Mouse (Mus musculus) gastrocnemius, postnatal 36 days (tissue): ENCODE measurements around the gene St5. TPM values are rescaled to one million over a fixed set of nuclear protein-coding genes. Genes with fewer than 3 reads are reported as not detected.

Experiments used
- DNase-seq, 2 experiments: peaks; one replicate each; pipeline ENCODE4 v3.0.0; 2022
- intact Hi-C: fragments of 180-260 bp; cut with DNase I; formaldehyde crosslinking; loops from one replicate; pipeline ENCODE4 v1.15.1; 2025
- total RNA-seq, 2 experiments: library from RNA; stranded (reverse); gene quantifications; 2 replicates each; pipeline ENCODE4 v1.2.3; 2021

Gene St5
- total RNA-seq, 2 experiments from 2014 or later, result 6.7 to 6.9 TPM

DNA sequence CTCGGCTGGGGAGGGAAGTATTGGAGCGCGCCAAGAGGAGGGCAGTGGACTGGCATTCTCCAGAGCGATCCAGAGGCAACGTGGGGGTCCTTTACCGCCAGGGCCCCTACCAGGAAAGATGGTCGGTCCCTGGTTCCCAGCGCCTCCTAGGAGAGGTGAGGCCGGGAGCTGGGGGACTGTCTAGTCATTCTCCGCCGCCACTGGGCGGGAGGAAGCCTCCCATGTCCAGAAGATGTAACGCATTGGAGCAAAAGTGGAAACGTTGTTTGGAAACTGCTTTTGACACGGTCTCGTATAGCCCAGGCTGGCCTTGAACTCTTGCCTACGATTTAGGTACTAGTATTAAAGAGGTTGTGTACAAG lies 592 bp upstream of the St5 start:
- intact Hi-C loops, result loop anchor here (5.0 kb wide), 1 partner anchor 187 kb away; the partner anchor contains the start of gene Rpl27a
- DNase-seq, result no peak

DNA sequence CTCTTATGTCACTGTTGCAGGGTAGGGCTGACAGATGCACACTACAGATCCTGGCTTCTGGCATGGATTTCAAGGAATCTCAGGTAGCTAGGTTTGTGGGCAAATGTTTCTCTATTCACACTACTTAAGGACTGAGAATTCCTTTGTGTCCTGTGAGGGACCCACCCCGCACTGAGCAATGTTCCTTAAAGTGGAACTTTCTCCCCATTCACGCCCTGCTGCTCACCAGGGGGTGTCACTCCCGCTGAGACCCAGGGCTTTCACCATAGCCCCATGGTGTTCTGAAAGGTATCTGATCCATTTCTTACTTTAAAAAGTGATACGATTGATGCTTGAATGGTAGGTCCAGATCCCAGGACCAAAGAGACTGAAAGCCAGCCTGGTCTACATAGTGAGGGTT lies 684 bp downstream of the St5 start:
- no peak for DNase-seq
- intact Hi-C loops, result loop anchor here (5.0 kb wide), 1 partner anchor 185 kb away; the partner anchor contains the start of gene Rpl27a

DNA sequence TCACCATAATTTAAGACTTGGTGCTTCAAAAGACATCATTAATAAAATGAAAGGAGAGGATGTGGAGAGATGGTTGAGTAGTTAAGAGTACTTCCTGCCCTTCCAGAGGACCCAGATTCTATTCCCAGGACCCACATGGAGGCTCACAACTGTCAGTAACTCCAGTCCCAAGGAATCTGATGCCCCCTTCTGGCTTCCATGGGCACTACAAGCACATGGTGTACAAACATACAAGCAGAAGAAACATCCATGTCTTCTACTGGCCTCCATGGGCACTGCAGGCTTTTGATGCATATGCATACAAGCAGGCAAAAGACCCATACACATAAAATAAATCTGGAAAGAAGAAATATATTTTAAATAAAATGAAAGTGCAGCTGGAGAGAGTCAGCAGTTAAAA lies 3.2 kb downstream of the St5 start:
- DNase-seq, result no peak
- intact Hi-C loops, result loop anchor here (5.0 kb wide), 1 partner anchor 183 kb away; the partner anchor contains the start of gene Rpl27a

DNA sequence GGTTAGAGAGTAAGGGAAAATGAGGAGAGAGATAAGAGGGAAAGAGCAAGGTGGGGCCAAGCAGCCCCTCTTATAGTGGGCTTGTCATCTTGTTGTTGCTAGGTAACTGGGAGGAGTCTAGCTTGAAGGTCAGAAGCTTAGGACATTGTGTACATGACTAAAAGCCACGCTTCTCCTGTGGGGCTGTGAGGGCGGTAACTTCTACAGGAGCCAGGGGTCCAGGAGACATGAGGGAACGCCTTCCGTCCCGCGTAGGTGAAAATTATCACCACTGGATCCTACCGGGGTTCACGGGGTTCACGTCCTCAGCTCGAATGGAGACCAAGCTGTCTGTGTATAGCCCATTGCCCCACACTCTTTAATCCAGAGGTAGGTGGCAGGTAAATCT lies 8.1 kb downstream of the St5 start:
- intact Hi-C loops, result no loop called here
- DNase-seq, result no peak

DNA sequence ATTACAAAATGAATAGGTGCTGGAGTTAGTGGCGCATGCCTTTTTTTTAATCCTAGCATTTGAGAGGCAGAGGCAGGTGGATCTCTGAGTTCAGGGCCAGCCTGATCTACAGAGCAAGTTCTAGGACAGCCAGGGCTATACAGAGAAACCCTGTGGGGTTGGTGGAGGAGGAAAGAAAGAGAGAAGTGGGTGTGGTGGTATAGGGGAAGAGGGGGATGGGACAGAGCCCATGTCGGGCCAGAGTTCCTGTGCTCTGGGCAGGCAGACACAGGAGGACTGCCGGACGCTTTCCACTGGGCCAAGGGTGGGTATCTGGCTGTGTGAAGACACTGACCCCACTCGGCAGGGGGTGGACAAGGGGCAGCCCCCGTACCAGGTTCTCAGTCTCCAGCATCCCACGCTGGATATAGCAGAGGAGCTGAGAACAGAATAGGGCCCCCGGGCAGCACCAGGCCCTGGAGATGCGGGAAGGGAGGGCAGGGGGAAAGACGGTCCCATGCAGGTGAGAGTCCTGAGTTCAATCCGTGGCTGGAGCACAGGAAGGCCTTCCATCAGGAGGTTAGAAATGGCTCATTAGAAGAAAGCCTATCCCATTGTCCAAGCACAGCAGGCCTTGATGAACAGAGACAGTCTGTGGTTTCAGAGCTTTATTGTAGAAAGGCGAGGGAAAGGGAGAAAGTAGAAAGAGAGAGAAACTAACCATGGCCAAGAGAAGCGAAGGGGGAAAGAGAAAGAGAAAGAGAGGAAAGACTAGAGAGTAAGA lies 8.6 kb downstream of the St5 start:
- intact Hi-C loops, result no loop called here

DNA sequence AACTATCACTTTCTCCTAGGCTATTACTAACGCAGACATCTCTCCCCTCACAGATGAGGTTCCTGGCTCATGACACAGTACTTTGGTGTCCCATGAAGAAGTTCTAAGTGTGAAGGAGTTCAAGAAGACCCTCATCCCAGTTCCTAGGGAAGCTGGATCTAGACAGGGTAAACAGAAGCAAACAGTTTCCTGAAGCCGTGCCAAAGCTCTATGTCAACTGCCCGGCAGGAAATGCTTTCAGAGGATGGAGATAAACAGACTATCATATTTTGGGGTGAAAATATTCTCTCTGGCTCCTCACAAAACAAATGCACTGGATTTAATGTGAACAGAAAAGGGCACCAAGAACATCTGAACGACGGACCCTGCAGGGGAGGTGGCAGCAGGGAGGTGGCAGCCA lies 12.4 kb downstream of the St5 start:
- DNase-seq, result no peak
- intact Hi-C loops, result no loop called here

More for the DNA sequence above, 8.6 kb downstream of the St5 start:
- DNase-seq, result no peak

DNA sequence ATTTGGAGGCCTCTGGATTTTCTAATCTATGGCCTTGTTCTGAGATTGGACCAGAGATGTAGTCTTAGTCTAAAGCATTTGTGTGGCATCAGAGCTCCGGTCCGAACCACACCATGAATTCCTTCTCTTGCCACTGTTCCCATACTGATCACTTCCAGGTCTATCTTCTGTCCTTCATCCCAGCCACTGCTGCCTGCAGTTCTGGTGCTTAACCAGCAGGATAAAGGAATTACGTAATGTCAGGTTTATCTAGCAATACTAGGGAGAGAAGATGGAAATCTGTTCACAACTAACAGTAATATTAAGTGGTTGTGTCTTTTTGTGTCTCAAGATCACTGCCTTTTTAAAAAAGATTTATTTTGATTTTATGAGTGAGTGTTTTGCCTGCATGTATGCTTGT lies 13.3 kb downstream of the St5 start:
- DNase-seq, result no peak

DNA sequence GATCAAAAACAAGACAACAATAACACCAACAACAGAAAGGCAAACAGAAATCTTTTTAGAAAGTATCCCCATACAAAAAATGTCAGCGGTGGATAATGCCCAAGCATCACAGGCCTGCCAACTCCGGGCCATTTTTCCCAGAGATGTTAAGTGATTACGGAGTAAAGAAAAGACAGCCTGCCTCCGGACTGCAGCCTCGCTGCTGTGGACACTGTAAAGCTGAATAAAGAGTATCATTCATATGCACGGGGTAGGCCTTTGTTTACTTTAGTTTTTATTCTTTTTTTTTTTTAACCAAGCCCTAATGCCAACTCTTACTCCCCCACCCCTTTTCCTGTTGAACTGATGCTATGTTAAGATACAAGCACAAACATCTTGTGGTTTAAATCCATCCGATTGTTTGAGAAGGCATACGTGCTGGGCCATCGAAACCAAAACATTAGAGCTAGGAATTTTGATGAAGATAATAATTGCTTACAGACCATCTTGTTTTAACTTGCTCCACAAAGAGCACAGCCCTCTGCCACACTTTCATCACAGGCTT lies 16.7 kb downstream of the St5 start:
- DNase-seq, result no peak
- intact Hi-C loops, result no loop called here

More for the DNA sequence above, 13.3 kb downstream of the St5 start:
- intact Hi-C loops, result no loop called here

DNA sequence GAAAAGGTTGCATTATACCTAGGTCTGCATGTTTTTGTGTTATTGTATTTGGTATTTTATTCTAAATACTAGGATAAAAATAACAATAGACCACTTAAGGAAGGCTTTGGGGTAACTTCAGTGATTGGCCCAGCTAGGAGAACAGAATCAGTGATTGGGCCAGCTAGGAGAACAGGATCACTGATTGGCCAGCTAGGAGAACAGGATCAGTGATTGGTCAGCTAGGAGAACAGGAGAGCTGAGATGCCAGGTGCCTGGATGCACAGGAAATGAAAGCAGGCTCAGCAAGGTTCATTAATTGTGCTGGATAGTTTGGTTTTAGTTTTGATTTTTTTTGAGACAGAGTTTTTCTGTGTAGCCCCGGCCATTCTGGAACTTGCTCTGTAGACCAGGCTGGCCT lies 22.5 kb downstream of the St5 start:
- DNase-seq, result no peak
- intact Hi-C loops, result no loop called here

DNA sequence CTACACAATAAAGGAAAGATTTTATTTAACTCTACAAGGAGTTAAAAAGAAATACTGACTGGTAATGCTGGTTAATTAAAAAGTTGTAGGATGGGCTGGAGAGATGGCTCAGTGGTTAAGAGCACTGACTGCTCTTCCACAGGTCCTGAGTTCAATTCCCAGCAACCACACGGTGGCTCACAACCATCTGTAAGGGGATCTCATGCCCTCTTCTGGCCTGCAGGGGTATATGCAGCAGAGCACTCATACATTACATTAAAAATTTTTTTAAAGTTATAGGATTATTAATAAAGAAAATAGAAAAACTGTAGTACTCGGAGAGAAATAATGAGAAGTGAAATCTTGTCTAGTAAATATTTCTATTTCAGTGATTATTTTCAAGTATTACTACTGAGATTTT lies 23.1 kb downstream of the St5 start:
- DNase-seq, result no peak
- intact Hi-C loops, result no loop called here

DNA sequence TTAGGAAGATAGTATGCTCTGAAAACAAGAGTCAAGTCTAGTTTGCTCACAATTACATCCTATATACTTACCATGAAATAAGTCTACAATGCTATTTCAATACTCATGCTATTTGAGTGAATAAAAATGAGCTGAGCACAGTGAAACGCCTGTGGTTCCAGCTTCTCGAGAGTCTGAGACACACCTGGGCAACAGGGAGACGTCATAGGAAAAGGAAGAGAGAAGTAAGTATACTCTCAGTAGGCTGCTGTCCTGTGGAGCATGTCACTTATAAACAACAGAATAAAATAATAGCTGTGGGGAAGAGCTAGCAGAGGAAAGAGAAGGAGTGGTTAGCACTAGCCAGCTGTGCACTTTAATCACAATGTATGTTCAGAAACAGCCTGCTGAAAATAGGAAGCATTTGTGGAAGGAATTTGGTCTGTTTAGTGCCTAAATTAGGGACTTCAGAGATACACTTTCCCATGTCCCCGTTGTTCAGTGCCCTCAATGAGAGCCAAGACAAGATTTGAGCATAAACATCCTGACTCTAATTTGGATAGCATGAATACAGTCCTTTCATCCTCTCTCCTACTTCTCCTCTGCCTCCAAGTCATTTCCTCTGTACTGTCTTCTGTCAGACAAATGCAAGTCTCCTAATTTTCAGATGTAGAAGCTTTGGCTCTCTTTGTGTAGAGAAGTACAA lies 28.3 kb downstream of the St5 start:
- no peak for DNase-seq
- intact Hi-C loops, result no loop called here

DNA sequence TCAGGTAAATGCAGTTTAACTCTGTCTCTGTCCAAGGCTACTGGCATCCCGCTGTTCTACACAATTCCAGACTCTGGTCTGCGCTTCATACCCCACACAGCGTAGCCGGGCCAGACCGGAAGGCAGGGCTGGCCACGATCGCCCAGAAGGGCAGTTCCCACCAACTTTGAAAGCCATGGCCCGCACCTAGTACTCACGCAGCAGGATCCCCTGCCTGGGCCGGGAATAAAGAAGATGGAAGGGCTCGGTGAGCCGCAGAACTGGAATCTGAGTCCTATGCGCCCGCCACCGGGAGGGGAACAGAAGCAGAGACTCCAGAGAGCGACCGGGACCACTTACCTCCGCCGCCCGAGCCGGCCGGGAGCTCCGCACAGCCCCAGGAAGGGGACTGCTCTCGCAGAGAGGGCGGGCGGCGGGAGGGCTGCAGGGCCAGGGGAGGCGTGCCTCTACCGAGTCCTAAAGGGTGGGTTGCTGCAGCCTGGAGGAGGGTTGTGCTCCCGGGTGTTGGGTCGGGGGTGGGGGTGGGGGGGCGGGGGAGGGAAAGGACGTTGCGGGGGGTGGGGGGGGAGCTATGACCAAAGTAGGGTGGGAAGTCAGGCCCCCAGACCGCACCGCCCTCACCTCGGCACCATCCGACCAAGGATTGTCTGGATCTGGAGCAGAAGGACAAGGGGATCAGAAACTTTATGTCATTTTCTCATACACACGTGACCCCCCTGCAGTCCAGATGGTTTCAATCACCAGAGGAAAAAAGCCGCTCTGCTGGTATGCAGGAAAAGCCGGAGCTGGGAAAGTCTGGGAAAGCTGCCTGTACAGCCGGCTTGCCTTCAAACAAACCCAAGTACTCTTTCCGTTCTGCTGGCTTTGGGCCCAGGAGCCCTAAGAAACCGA lies 31.6 kb downstream of the St5 start:
- peak; percentile 56 to 67 for DNase-seq
- intact Hi-C loops, result no loop called here

DNA sequence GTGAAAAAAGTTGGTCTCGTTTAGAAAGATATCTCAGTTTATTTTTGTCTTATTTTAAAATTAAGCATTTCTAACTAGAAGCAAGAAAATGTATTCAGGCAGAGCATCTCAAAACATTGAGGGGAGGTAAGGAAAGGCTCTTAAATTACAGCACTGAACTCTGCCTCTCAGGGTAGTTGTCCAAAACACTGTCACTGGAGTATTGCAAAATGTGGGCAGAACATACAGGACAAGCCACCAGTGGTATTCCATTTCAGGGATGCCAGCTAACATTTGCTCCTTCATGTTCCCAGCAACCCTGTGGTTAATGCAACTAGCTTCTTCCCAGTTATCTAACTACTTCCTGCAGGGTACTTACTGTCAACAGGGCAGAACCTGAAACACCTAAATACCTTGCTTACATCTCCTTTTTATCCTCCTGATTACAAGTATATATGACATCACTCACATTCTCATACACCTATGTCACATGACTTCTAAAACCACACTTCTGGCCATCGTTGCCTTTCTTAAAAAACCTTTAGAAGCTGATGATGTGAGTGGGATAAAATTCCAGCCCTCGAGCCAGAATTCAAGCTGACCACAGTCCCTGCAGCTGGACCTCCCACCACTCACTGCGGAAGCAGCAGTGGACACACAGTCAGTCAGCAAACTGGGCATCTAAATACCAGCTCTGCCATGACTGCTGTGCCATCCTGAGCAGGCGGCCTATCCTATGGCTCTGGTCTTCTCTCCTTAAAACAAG lies 33.8 kb downstream of the St5 start:
- DNase-seq, result no peak
- intact Hi-C loops, result no loop called here

DNA sequence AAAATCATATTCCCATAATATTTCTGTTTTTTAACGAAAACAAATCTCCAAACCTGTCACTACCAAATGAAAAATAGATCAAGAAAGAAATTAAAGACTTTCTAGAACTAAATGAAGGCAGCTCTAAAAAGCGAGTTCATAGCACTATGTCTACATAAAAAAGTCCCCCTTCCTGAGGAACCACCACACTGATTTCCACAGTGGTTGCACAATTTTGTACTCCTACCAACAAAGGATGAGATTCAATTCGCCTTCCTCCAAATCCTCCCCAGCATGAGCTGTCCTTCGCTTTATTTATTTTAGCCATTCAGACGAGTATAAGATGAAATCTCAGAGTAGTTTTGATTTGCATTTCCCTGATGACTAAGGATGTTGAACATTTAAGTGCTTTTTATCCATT lies 36.7 kb downstream of the St5 start:
- no peak for DNase-seq
- intact Hi-C loops, result no loop called here

DNA sequence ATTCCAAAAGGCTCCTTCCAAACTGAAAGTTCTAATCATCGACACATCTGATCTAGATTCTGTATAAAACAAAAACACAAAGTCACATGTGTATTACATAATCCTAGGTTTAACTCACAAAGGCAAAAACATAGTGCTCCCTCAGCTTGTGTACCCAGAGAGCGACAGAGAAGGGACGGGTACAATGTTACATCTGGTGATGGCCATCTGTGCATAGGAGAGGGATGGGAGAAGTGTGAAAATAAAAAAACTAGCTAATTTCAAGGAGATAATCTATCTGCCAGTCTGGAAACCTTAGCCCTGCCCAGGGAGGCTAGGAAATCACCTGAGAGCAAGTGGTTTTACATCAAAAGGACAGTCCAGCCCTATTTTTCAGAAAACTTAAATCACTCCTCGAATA lies 40.8 kb downstream of the St5 start:
- DNase-seq, result no peak
- intact Hi-C loops, result no loop called here

DNA sequence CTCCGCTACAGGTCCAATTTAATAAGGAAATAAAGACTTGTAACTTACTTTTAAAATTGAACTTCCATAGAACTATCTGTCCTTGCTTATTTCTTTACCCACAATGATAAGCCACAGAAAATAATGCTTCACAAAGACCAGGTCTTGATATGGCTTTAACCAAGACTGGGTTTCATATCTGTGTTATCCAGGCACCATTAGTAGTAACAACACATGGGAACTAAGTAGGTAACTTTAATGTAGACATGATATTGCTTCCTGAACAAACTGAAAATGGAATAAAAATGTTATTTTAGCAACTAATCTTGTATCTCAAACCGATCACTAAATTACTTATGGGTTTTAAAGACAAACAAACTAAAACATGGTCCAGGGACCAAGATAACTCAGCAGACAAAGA lies 44.1 kb downstream of the St5 start:
- intact Hi-C loops, result no loop called here
- no peak for DNase-seq

DNA sequence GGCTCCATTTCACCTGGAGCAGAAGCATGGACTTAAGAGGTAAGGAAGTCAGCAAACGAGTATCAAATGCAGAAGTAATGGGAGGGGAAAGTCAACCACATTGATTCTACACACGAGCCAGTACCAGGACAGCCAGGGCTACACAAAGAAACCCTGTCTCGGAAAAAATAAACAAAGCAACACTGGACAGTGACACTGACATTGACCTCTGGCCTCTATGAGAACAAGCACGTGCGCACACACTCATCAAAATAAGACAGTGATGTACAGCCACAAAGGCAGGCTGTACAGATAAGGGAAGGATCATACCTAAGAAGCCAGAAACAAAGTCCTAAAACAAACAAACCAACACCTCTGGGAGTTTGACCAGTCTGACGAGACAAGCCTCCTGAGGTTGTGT lies 45.5 kb downstream of the St5 start:
- DNase-seq, result no peak
- intact Hi-C loops, result no loop called here

DNA sequence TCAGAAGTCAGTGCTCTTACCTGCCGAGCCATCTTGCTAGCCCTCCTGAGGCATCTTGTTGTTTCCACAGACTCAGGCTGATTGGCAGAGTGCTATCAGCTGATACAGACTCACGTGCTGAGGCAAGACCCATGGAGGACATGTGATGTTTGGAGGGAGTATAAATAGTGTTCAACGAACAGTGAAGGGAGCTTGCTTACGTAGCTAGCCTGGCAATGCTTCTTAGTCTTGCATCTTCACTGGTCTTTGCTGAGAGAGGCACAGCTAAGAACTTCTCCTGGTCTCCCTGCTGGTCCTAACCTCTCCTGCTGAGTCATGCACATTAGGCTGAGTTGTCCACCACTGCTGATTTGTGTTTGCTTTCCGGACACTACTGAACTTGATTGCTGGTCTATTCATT lies 48.5 kb downstream of the St5 start:
- no peak for DNase-seq

DNA sequence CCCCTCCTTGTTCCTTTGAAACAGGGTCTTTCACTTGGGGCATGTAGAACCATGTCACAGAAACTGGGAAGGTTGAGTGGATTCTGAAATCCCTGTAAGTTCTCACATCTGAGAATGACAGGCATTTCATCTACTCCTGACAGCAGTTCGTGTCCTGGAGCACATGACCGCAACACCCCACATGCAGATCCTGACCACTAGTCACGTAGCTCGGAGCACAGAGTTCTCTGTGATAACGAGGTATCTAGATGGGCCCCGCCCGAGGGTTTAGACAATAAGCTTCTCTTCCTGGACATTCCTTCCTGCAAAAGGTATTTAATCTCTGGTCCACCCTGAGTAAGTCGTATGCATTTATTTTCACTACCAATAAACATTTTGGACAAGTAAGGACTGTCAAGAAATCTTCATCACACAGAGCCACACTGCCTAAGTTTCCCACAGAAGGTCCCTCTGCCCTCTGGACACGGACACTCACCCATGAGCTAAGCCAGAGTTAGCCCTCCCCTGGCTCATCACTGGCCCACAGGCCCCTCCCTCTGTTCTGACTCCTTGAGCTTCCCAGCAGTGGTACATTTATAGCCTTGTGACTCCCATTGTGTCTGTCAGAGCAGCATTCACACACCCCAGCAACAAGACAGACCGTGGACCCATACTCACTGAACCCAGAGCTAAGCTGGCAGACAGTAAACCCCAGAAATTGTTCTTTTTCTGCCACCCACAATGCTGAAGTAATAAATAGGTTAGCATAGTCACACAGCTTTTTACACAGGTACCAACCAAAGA lies 54.4 kb downstream of the St5 start:
- no peak for DNase-seq

More for the DNA sequence above, 48.5 kb downstream of the St5 start:
- intact Hi-C loops, result no loop called here

More for the DNA sequence above, 54.4 kb downstream of the St5 start:
- intact Hi-C loops, result no loop called here
